Mouse (Mus musculus): ENCODE data around the gene Mdh1b. TPM values are rescaled to one million over a fixed set of nuclear protein-coding genes. Genes with fewer than 3 reads are reported as not detected.

Gene Mdh1b
- total RNA-seq (2022) = not detected

- DNase-seq (ENCODE audit: low spot score) = peak; percentile 95
Measured at GRCm38 (mm10) chr1:63730240-63730771, at the start of gene Mdh1b, which contains the start of gene Fastkd2. TSS of gene Mdh1b (minus strand) at chr1:63730318. TSS of gene Fastkd2 (plus strand) at chr1:63730614.

- DNase-seq (ENCODE audit: low spot score) = no peak
Measured at GRCm38 (mm10) chr1:63776902-63777630, 46.9 kb upstream of the Mdh1b start.

GRCm38 (mm10) chr1:63776396-63776795 lies 46.3 kb upstream of the Mdh1b start:
- no peak for DNase-seq (ENCODE audit: low spot score)

- no peak for DNase-seq (ENCODE audit: low spot score)
Measured at GRCm38 (mm10) chr1:63770309-63770708, 40.2 kb upstream of the Mdh1b start.

- DNase-seq (ENCODE audit: low spot score) = no peak
Measured at GRCm38 (mm10) chr1:63769167-63769566, 39.0 kb upstream of the Mdh1b start, which contains the start of gene 4933402D24Rik. TSS of gene 4933402D24Rik (minus strand) at chr1:63769267.

GRCm38 (mm10) chr1:63768112-63768511 lies 38.0 kb upstream of the Mdh1b start:
- no peak for DNase-seq (ENCODE audit: low spot score)

- DNase-seq (ENCODE audit: low spot score) = no peak
Measured at GRCm38 (mm10) chr1:63764395-63764794, 34.3 kb upstream of the Mdh1b start.

- no peak for DNase-seq (ENCODE audit: low spot score)
Measured at GRCm38 (mm10) chr1:63763881-63764386, 33.8 kb upstream of the Mdh1b start.

GRCm38 (mm10) chr1:63763212-63763694 lies 33.1 kb upstream of the Mdh1b start:
- DNase-seq (ENCODE audit: low spot score) = peak; percentile 21

- no peak for DNase-seq (ENCODE audit: low spot score)
Measured at GRCm38 (mm10) chr1:63756005-63756404, 25.9 kb upstream of the Mdh1b start.

GRCm38 (mm10) chr1:63729796-63730195 lies 322 bp downstream of the Mdh1b start:
- no peak for DNase-seq (ENCODE audit: low spot score)

GRCm38 (mm10) chr1:63720161-63720560 lies 10.0 kb downstream of the Mdh1b start:
- no peak for DNase-seq (ENCODE audit: low spot score)

GRCm38 (mm10) chr1:63708876-63709275 lies 21.2 kb downstream of the Mdh1b start:
- DNase-seq (ENCODE audit: low spot score) = no peak

- DNase-seq (ENCODE audit: low spot score) = no peak
Measured at GRCm38 (mm10) chr1:63705733-63706132, 24.4 kb downstream of the Mdh1b start.

GRCm38 (mm10) chr1:63696861-63697260 lies 33.3 kb downstream of the Mdh1b start:
- DNase-seq (ENCODE audit: low spot score) = no peak

GRCm38 (mm10) chr1:63686827-63687226 lies 43.3 kb downstream of the Mdh1b start, which contains the start of gene Dytn:
TSS of gene Dytn (minus strand) at chr1:63686927.
- DNase-seq (ENCODE audit: low spot score) = no peak

GRCm38 (mm10) chr1:63675975-63676374 lies 54.1 kb downstream of the Mdh1b start:
- no peak for DNase-seq (ENCODE audit: low spot score)

GRCm38 (mm10) chr1:63668852-63669160 lies 61.3 kb downstream of the Mdh1b start:
- DNase-seq (ENCODE audit: low spot score) = peak; percentile 25

GRCm38 (mm10) chr1:63667949-63668851 lies 61.9 kb downstream of the Mdh1b start:
- DNase-seq (ENCODE audit: low spot score) = no peak

GRCm38 (mm10) chr1:63667201-63667948 lies 62.7 kb downstream of the Mdh1b start:
- DNase-seq (ENCODE audit: low spot score) = no peak

- no peak for DNase-seq (ENCODE audit: low spot score)
Measured at GRCm38 (mm10) chr1:63666089-63666488, 64.0 kb downstream of the Mdh1b start.
